Mouse (Mus musculus) small intestine, adult 2 months (tissue): ENCODE data around the gene Hes7. TPM values are rescaled to one million over a fixed set of nuclear protein-coding genes. Genes with fewer than 3 reads are reported as not detected.

Source experiments
- H3K27ac ChIP-seq: fragments of 200-500 bp; 2 replicates; pipeline ENCODE4 v1.5.1; 2012; ENCODE audit warnings: low read depth, low read length, control low read depth, inconsistent platforms; ENCODE audit not compliant: insufficient read depth
- H3K27me3 ChIP-seq: fragments of 200-500 bp; 2 replicates; pipeline ENCODE4 v1.6.1; 2012; ENCODE audit warnings: mild to moderate bottlenecking, moderate library complexity, low read length, inconsistent platforms; ENCODE audit not compliant: control insufficient read depth, insufficient read depth
- H3K36me3 ChIP-seq: fragments of 200-500 bp; 2 replicates; pipeline ENCODE4 v1.6.1; 2012; ENCODE audit warnings: mild to moderate bottlenecking, low read length, control low read depth, inconsistent platforms; ENCODE audit not compliant: control insufficient read depth, insufficient read depth
- H3K4me1 ChIP-seq: fragments of 200-500 bp; 2 replicates; pipeline ENCODE4 v1.6.1; 2012; ENCODE audit warnings: low read length, inconsistent platforms, mixed read lengths; ENCODE audit not compliant: control insufficient read depth, insufficient read depth, insufficient read length
- H3K4me3 ChIP-seq: fragments of 200-500 bp; 2 replicates; pipeline ENCODE4 v1.5.1; 2012; ENCODE audit warnings: low read depth, mild to moderate bottlenecking, control low read depth, inconsistent platforms, low read length, moderate library complexity
- CTCF ChIP-seq: fragments of 200-500 bp; IDR thresholded peaks from 2 replicates; pipeline ENCODE4 v1.5.1; 2012; ENCODE audit warnings: low read depth, mild to moderate bottlenecking, control low read depth, inconsistent platforms, low read length, moderate library complexity, mixed read lengths; ENCODE audit not compliant: insufficient replicate concordance, insufficient read length; ENCODE audit errors: extremely low read depth
- POLR2A ChIP-seq: fragments of 200-500 bp; IDR thresholded peaks from 2 replicates; pipeline ENCODE4 v1.6.1; 2012; ENCODE audit warnings: low read depth, mild to moderate bottlenecking, control low read depth, inconsistent platforms, low read length, moderate library complexity
- WGBS: fragments of 180-500 bp; shearing (Covaris S2); methylation state at CpG from one replicate; pipeline ENCODE4 v1.1.7; 2018; 5-methylcytosine and 5-hydroxymethylcytosine counted together
- polyA plus RNA-seq: library from polyadenylated mRNA; depleted of rRNA; stranded (reverse); fragments of >200 nt; gene quantifications from 2 replicates; pipeline ENCODE4 v1.2.3, GENCODE M21; 2012; rRNA removed

Hes7 gene
- polyA plus RNA-seq, 1 experiment, result 1.1 TPM

DNA sequence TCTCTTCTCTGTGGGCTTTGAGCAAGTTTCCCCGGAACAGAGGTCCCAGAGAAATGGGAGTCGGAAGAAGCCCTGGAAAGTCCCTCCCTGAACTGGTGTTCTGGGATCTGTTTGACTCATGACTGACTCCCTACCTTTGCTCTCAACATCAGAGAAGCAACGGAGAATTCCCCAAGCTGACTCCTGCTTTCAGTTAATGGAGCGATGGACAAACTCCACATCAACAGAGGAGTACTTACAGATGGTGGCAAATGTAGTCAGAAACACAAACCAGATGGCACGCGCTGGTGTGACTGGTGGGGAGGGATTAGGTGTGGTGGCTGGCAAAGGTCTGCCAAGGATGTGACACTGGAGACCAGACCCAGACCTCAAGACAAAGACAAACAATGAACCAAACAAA is 30.8 kb downstream of the Hes7 start:
- no peak overlapping the region for H3K27ac ChIP-seq
- H3K4me1 ChIP-seq, result no peaks in the 10 kb centered on the region
- H3K27me3 ChIP-seq, result peaks cover 5% of the 10 kb centered on the region
- H3K4me3 ChIP-seq, result peak overlapping the region; percentile 7; the same call in 1 of the 2 replicates
- H3K36me3 ChIP-seq, result no peaks in the 10 kb centered on the region
- WGBS, result 48% methylated on average over 6 of the region's 6 CpGs
- TF ChIP-seq CTCF (no peak), POLR2A (no peak)

DNA sequence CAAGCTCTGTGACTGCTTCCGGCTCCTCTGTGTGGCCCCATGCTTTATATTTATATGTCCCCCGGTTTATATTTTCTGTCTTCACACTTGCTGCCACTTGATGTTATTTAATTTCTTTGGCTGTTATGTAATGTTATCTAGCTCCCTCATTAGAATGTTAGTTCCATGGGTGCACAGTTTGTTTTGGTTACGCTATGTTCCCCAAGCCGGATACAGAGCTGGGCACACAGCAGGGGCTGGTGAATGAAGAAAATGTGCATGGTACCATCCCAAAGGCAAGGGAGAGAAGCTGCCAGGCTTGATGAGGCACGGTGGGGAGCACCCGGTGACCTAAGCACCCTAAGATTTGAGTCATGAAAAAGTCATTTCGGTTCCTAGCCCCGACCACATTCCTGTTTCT is 33.6 kb downstream of the Hes7 start:
- H3K36me3 ChIP-seq, result no peaks in the 10 kb centered on the region
- TF ChIP-seq POLR2A (no peak), CTCF (no peak)
- peaks cover 15% of the 10 kb centered on the region for H3K27me3 ChIP-seq
- H3K27ac ChIP-seq, result no peak overlapping the region
- no peak overlapping the region for H3K4me3 ChIP-seq
- no peaks in the 10 kb centered on the region for H3K4me1 ChIP-seq
- WGBS, result 73% methylated on average over 8 of the region's 8 CpGs

DNA sequence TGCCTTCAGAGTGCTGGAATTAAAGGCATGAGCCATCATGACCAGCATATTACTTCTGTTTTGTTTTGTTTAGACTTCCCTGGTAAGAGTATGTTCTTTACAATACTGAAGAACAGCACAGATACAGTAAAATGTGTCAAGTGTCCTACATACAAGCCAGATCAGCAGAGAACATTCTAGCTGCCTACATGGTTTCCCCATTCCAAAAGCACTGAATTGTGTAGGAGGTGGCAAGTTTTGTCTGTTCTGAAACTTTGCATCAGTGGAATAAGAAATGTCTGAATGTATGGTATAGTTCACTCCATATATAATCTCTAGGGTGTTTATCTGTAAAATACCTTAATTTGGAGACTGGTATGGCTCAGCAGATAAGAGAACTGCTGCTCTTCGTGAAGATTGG is 35.1 kb downstream of the Hes7 start:
- no peak overlapping the region for H3K4me3 ChIP-seq
- no peak for TF ChIP-seq CTCF
- TF ChIP-seq POLR2A, result no peak
- WGBS, result 10% methylated on average over 1 of the region's 1 CpGs

DNA sequence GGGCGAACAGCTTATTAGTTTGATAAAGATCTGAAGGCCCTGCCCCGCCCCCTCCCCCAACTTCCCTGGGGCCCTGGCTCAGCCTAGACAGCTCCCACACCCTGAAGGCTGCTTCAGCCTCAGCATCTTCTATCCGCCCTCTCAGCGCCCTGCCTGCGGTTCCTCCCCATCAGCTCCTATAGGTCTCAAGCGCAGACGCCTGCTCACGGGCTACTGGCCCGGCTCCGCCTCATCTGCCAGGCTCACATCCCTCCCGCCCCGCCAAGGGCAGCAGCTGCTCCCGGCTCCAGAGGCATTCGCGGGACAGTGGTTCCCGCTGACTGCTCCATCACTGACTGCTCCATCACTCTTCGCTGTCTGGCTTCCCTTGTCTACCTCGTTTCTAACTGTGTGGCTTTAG is 36.6 kb downstream of the Hes7 start, which contains the start of gene Alox12b:
Alox12b (plus strand) TSS at position 190 of the 400 bp plus-strand sequence.
- Histone ChIP-seq H3K4me1 (no peaks in the 10 kb centered on the region), H3K27ac (no peak within 1 kb of the TSS), H3K27me3 (peaks cover 9% of the 10 kb centered on the region), H3K36me3 (no peaks in the 10 kb centered on the region), H3K4me3 (no peak within 1 kb of the TSS)
- no peak for TF ChIP-seq CTCF
- TF ChIP-seq POLR2A, result no peak
- WGBS, result 4% methylated on average over 18 of the region's 18 CpGs

More for the DNA sequence above, 35.1 kb downstream of the Hes7 start:
- Histone ChIP-seq H3K36me3 (no peaks in the 10 kb centered on the region), H3K4me1 (no peaks in the 10 kb centered on the region), H3K27me3 (peaks cover 15% of the 10 kb centered on the region), H3K27ac (no peak overlapping the region)

DNA sequence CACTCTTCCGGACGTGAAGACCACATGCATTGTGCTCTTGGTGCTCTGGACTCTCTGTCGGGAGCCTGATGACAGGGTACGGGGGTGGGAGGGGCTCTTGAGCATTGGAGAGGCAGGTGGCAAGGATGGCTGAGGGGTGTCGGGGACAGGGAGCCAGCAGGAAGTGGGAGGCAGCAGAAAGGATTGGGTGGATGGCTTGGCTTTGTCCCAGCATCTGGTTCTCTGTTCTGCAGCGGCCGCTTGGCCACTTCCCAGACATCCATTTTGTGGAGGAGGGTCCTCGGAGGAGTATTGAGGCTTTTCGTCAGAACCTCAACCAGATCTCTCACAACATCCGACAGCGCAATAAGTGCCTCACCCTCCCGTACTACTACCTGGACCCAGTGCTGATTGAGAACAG is 49.1 kb downstream of the Hes7 start:
- H3K27me3 ChIP-seq, result no peaks in the 10 kb centered on the region
- no peak overlapping the region for H3K4me3 ChIP-seq
- 80% methylated on average over 12 of the region's 12 CpGs for WGBS
- TF ChIP-seq POLR2A, result no peak
- no peak for TF ChIP-seq CTCF
- no peak overlapping the region for H3K27ac ChIP-seq
- no peaks in the 10 kb centered on the region for H3K4me1 ChIP-seq
- H3K36me3 ChIP-seq, result no peaks in the 10 kb centered on the region

DNA sequence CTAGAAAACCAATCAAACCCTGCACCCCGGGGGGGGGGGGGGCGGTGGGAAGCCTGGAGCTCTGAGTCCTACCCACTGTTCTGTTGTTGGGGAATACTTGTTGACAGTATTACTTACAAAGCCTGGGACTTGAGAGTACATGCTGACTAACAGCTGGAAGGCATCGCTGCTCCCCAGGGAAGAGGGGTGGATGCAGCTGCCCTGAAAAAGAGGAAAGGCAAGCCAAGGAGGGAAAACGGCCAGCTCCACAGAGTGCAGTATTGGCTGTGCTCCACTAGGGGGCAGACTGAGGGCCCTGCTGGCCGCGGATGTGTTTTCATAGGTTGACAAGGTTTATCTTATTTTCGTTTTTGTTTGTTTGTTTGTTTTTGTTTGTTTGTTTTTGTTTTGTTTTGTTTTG is 51.4 kb downstream of the Hes7 start:
- Histone ChIP-seq H3K27me3 (no peaks in the 10 kb centered on the region), H3K4me1 (no peaks in the 10 kb centered on the region), H3K36me3 (no peaks in the 10 kb centered on the region), H3K27ac (no peak overlapping the region), H3K4me3 (no peak overlapping the region)
- TF ChIP-seq POLR2A (no peak), CTCF (peak; percentile 77; the same call in 1 of the 2 replicates)
- 27% methylated on average over 7 of the region's 7 CpGs for WGBS

DNA sequence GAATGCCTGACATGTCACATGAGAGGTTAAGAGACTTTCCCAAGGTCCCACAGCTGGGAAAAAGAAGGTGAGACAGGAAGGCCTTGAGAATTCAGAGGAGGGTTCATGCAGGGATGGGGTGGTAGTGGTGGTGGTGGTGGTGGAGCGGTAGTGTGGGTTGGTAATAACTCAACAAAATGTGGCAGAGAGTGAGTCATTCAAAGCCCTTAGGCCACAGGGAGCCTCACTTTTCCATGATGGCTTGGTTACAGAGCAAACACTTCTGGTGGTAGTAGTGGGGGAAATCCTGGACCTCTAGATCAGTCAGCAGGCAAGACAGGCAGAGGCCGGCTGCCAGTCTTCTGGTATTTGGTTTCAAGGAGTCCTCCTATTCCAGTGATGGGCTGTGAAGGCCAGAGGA is 52.4 kb downstream of the Hes7 start:
- H3K4me3 ChIP-seq, result no peak overlapping the region
- no peaks in the 10 kb centered on the region for H3K4me1 ChIP-seq
- no peak for TF ChIP-seq POLR2A
- TF ChIP-seq CTCF, result no peak
- no peaks in the 10 kb centered on the region for H3K27me3 ChIP-seq
- WGBS, result 86% methylated on average over 2 of the region's 2 CpGs
- H3K36me3 ChIP-seq, result no peaks in the 10 kb centered on the region
- no peak overlapping the region for H3K27ac ChIP-seq

Other genes with a start within 250 kb of the Hes7 start
- gene Ndel1, start 248.5 kb upstream of the Hes7 start, polyA plus RNA-seq, result 33.8 and 36.8 TPM in 2 replicates
- not detected in 2 replicates for gene Rnf222, start 231.9 kb upstream of the Hes7 start, polyA plus RNA-seq
- 513 and 614 TPM in 2 replicates for gene Rpl26, start 218.8 kb upstream of the Hes7 start, polyA plus RNA-seq
- gene Odf4, start 193.3 kb upstream of the Hes7 start, polyA plus RNA-seq, result not detected in 2 replicates
- gene Arhgef15, start 162.9 kb upstream of the Hes7 start, polyA plus RNA-seq, result 9.9 and 19.5 TPM in 2 replicates
- gene Slc25a35, start 152.3 kb upstream of the Hes7 start, polyA plus RNA-seq, result 13.7 and 21.5 TPM in 2 replicates
- 21.2 and 29.7 TPM in 2 replicates for gene Rangrf, start 145.2 kb upstream of the Hes7 start, polyA plus RNA-seq
- gene Pfas, start 111.9 kb upstream of the Hes7 start, polyA plus RNA-seq, result 4.7 and 6.0 TPM in 2 replicates
- gene Ctc1, start 104.5 kb upstream of the Hes7 start, polyA plus RNA-seq, result 14.0 and 20.0 TPM in 2 replicates
- gene Aurkb, start 74.8 kb upstream of the Hes7 start, polyA plus RNA-seq, result 15.5 and 30.8 TPM in 2 replicates
- 13.2 and 28.5 TPM in 2 replicates for gene Borcs6, start 60.7 kb upstream of the Hes7 start, polyA plus RNA-seq
- 11.8 and 12.8 TPM in 2 replicates for gene Tmem107, start 49.6 kb upstream of the Hes7 start, polyA plus RNA-seq
- 33.5 and 84.4 TPM in 2 replicates for gene Vamp2, start 31.9 kb upstream of the Hes7 start, polyA plus RNA-seq
- gene Per1, start 25.2 kb upstream of the Hes7 start, polyA plus RNA-seq, result 5.4 and 13.9 TPM in 2 replicates
- gene 9130213A22Rik, start 2.2 kb downstream of the Hes7 start, polyA plus RNA-seq, result 0.29 and 0.38 TPM in 2 replicates
- gene Aloxe3, start 5.5 kb downstream of the Hes7 start, polyA plus RNA-seq, result 0.13 and 1.2 TPM in 2 replicates
- not detected in 2 replicates for gene Alox12b, start 36.6 kb downstream of the Hes7 start, polyA plus RNA-seq
- 0.15 TPM in 1 of 2 replicates, not detected in the other for gene Alox8, start 77.4 kb downstream of the Hes7 start, polyA plus RNA-seq
- gene Gucy2e, start 116.6 kb downstream of the Hes7 start, polyA plus RNA-seq, result not detected in 2 replicates
- gene Cntrob, start 203.4 kb downstream of the Hes7 start, polyA plus RNA-seq, result 2.6 and 5.3 TPM in 2 replicates
- gene Trappc1, start 203.6 kb downstream of the Hes7 start, polyA plus RNA-seq, result 22.9 and 31.7 TPM in 2 replicates
- gene Kcnab3, start 205.9 kb downstream of the Hes7 start, polyA plus RNA-seq, result 0.43 and 0.65 TPM in 2 replicates
- gene Rnf227, start 220.1 kb downstream of the Hes7 start, polyA plus RNA-seq, result 0.25 and 0.65 TPM in 2 replicates
- 86.3 and 240 TPM in 2 replicates for gene Chd3, start 249.0 kb downstream of the Hes7 start, polyA plus RNA-seq